Mouse (Mus musculus) stomach, embryonic 15.5 days (tissue): Measurements from ENCODE around the gene Gucd1. TPM values are rescaled to one million over a fixed set of nuclear protein-coding genes. Genes with fewer than 3 reads are reported as not detected.

Experiments used
- ATAC-seq: fragments of 200-750 bp; cut with Nextera tagmentation; 2 replicates; pipeline ENCODE4 v1.8.0; 2017; ENCODE audit warnings: low read depth, moderate number of reproducible peaks, moderate TSS enrichment; ENCODE audit not compliant: insufficient read depth, low FRiP score
- H3K27ac ChIP-seq: fragments of 300-500 bp; sonication (generic); 2 replicates; pipeline ENCODE4 v1.5.1; 2015; ENCODE audit warnings: mild to moderate bottlenecking, inconsistent platforms
- H3K27me3 ChIP-seq: fragments of 300-500 bp; sonication (generic); replicated peaks from 2 replicates; pipeline ENCODE4 v1.6.1; 2015; ENCODE audit warnings: inconsistent platforms
- H3K36me3 ChIP-seq: fragments of 300-500 bp; sonication (generic); 2 replicates; pipeline ENCODE4 v1.6.1; 2015; ENCODE audit warnings: inconsistent platforms
- H3K4me1 ChIP-seq: fragments of 300-500 bp; sonication (generic); 2 replicates; pipeline ENCODE4 v1.6.1; 2015; ENCODE audit warnings: inconsistent platforms
- H3K4me2 ChIP-seq: fragments of 300-500 bp; sonication (generic); 2 replicates; pipeline ENCODE4 v1.6.1; 2015; ENCODE audit warnings: mild to moderate bottlenecking, inconsistent platforms
- H3K4me3 ChIP-seq: fragments of 300-500 bp; sonication (generic); replicated peaks from 2 replicates; pipeline ENCODE4 v1.5.1; 2015; ENCODE audit warnings: inconsistent platforms
- H3K9ac ChIP-seq: fragments of 300-500 bp; sonication (generic); 2 replicates; pipeline ENCODE4 v1.6.1; 2015; ENCODE audit warnings: inconsistent platforms
- H3K9me3 ChIP-seq: fragments of 300-500 bp; sonication (generic); 2 replicates; pipeline ENCODE4 v1.6.1; 2016; ENCODE audit warnings: inconsistent platforms
- WGBS: fragments of 180-500 bp; shearing (Covaris S2); methylation state at CpG from one replicate; pipeline ENCODE4 v1.1.7; 2015; 5-methylcytosine and 5-hydroxymethylcytosine counted together
- polyA plus RNA-seq: library from polyadenylated mRNA; unstranded; fragments of >200 nt; fragmentation: Nextera tagmentation; extraction: Ambion mirVana; gene quantifications from 2 replicates; pipeline ENCODE4 v1.2.1, GENCODE M21; 2015

Gene Gucd1
- polyA plus RNA-seq, 1 experiment from 2014 or later, result 27.5 TPM

DNA sequence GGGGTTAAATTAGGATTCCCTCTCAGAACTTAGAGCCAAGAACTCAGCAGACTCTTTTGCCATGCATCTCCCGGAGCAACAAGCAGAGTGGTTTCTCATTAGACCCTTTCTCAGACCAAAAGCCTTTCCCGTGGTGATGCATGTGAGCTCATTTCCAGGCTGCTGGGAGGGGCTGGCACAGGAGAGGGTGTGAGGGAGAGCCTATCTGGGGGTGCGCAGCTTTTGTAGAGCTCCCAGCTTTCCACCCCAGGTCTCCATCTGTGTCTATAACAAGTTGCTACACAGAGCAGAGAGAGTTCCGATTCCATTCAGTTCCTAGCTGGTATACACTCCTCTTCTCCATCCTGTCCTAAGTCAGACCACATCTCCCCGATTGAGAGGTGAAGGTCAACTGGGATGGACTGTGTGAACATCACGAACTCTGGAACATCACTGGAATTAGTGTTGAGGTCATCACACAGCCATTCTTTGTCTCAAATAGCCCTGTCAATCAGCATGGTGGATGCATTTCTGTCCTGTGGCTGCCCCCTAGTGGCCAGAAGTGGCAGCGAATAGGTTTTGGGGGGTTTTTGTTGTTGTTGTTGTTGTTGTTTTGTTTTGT lies 78.5 kb downstream of the Gucd1 start:
- no peak overlapping the region for H3K4me3 ChIP-seq
- H3K9ac ChIP-seq, result no peak overlapping the region
- H3K4me2 ChIP-seq, result no peak overlapping the region
- no peaks in the 10 kb centered on the region for H3K9me3 ChIP-seq
- WGBS, result 41% methylated on average over 7 of the region's 7 CpGs
- H3K36me3 ChIP-seq, result no peaks in the 10 kb centered on the region
- ATAC-seq, result no peak
- H3K4me1 ChIP-seq, result peaks cover 10% of the 10 kb centered on the region; the same call in 1 of the 2 replicates
- H3K27ac ChIP-seq, result no peak overlapping the region
- H3K27me3 ChIP-seq, result no peaks in the 10 kb centered on the region

DNA sequence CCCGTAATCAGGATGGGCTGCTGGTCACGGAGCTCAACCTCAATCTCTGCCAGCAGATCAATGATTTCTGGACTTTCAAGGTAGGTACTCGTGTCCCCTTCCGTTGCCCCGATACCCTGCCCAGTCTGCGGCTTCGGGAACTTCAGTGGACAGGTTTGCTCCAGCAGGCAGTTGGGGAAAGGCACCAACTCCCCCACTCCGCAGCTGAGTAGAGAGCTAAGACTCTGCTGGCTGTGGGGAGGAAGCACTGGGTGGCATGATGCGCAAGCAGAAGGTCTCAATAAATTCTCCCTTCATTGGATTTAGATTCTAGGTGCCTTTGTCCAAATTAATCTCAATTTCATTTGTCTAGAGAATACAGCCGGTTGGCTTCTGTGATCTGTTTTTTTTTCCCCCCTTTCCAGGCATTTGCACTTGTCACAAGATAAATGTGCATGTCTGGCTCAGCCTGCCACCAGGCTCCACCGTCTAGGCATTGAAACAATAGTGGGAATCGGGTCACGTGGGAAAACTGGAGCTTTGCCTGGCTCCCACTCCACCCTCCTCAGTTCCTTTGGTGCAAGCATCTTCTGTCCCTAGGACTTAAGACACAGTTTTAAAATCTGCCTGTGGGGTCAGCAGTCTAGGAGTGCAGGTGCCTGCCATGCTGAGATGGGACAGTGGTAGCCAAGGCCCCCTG lies 79.5 kb downstream of the Gucd1 start:
- no peak overlapping the region for H3K4me3 ChIP-seq
- H3K9me3 ChIP-seq, result no peaks in the 10 kb centered on the region
- H3K27ac ChIP-seq, result no peak overlapping the region
- no peak for ATAC-seq
- WGBS, result 55% methylated on average over 13 of the region's 13 CpGs
- peaks cover 6% of the 10 kb centered on the region; the same call in 1 of the 2 replicates for H3K4me1 ChIP-seq
- H3K9ac ChIP-seq, result no peak overlapping the region
- H3K4me2 ChIP-seq, result no peak overlapping the region
- H3K36me3 ChIP-seq, result no peaks in the 10 kb centered on the region
- H3K27me3 ChIP-seq, result no peaks in the 10 kb centered on the region

DNA sequence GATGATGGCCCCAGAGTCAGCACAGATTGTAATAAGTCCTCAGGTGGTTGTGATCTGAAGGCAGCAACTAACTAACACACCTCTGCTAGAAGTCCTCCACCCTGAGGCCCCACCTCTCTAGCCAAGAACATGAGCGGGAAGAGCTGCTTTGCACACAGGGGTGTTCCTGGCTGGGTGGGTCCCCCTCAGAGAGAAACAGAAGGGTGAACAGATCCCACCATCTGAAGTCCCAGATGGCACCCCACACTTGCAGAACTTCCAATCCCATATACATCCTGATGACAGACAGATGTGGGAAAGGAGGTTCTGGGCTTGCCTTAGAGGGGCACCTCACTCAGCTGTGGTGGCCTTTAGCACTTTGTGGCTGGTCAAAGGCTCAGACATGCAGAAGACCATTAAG lies 80.5 kb downstream of the Gucd1 start:
- Histone ChIP-seq H3K9ac (no peak overlapping the region), H3K27ac (no peak overlapping the region), H3K4me1 (peaks cover 6% of the 10 kb centered on the region; the same call in 1 of the 2 replicates), H3K9me3 (no peaks in the 10 kb centered on the region), H3K4me2 (no peak overlapping the region), H3K27me3 (no peaks in the 10 kb centered on the region), H3K36me3 (no peaks in the 10 kb centered on the region), H3K4me3 (no peak overlapping the region)
- no peak for ATAC-seq
- 96% methylated on average over 1 of the region's 1 CpGs for WGBS

DNA sequence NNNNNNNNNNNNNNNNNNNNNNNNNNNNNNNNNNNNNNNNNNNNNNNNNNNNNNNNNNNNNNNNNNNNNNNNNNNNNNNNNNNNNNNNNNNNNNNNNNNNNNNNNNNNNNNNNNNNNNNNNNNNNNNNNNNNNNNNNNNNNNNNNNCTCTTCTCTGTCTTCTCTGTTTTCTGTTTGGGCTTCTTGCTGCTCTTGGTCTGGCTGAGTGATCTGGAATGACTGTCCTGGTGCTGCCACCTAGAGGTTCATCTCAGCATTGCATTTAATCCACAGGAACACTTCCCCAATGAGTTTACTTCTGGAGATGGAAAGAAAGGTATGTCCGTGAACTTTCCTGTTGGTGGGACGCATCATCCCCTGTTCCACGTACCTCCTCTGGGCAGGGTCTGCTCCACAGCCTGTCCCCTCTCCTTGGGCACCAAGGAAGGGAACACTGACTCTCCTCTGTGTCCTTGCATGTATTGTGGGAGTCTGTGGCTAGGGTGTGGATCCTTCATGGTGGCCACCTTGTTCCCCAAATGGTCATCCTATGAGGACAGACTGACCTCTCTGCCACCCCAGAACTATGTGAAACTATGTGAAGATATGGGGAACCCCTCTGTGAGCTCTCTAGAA lies 81.1 kb downstream of the Gucd1 start:
- H3K36me3 ChIP-seq, result no peaks in the 10 kb centered on the region
- H3K9me3 ChIP-seq, result no peaks in the 10 kb centered on the region
- no peak overlapping the region for H3K4me2 ChIP-seq
- no peaks in the 10 kb centered on the region for H3K27me3 ChIP-seq
- no peak overlapping the region for H3K4me3 ChIP-seq
- ATAC-seq, result no peak
- H3K27ac ChIP-seq, result no peak overlapping the region
- WGBS, result 4% methylated on average over 3 of the region's 3 CpGs
- H3K9ac ChIP-seq, result no peak overlapping the region
- H3K4me1 ChIP-seq, result 0 out of 2 replicates have a peak, but pooled peaks cover 2% of the 10 kb centered on the region

DNA sequence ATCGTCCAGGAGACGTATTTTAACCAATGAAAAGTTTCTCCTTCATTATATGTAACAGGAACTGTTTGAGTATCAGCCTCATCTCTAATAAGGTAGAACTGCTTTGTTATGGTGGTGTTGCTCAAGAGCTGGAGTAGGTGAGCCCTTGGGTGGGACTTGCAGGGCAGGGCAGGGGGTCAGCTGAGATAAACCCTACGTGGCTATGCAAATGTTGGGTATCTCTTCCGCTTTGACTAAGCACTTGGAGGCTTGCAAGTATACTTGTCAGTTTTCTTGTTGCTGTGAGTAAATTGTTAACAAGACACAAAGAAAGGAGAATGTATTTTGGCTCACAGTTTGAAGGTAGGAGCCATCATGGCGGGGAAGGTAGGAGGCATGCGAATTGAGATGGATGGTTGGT lies 87.1 kb downstream of the Gucd1 start:
- WGBS, result 90% methylated on average over 6 of the region's 6 CpGs
- Histone ChIP-seq H3K36me3 (no peaks in the 10 kb centered on the region), H3K27me3 (no peaks in the 10 kb centered on the region), H3K4me1 (no peaks in the 10 kb centered on the region), H3K27ac (no peak overlapping the region), H3K9me3 (no peaks in the 10 kb centered on the region), H3K4me3 (no peak overlapping the region), H3K4me2 (no peak overlapping the region), H3K9ac (no peak overlapping the region)
- no peak for ATAC-seq

DNA sequence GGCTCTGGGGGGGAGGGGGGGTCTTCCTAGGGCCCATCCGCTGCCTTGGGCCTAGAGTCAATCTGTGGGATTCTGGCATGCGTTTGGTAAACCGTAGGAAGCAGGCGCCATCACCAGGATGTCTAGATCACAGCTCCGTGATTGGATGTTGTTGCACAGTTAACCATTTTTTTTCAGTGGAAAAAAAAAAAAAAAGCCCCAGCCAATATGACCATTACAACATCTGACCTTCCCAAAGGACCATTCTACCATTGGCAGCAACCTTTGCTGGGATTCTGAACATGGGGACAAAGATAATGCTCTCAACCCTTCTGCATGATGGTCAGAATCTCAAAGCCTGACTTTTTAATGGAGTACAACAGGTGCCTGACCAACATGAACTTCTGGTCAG lies 87.6 kb downstream of the Gucd1 start:
- no peaks in the 10 kb centered on the region for H3K4me1 ChIP-seq
- no peaks in the 10 kb centered on the region for H3K36me3 ChIP-seq
- no peaks in the 10 kb centered on the region for H3K27me3 ChIP-seq
- no peaks in the 10 kb centered on the region for H3K9me3 ChIP-seq
- H3K9ac ChIP-seq, result no peak overlapping the region
- ATAC-seq, result no peak
- H3K27ac ChIP-seq, result no peak overlapping the region
- no peak overlapping the region for H3K4me2 ChIP-seq
- WGBS, result 92% methylated on average over 5 of the region's 5 CpGs
- H3K4me3 ChIP-seq, result no peak overlapping the region

DNA sequence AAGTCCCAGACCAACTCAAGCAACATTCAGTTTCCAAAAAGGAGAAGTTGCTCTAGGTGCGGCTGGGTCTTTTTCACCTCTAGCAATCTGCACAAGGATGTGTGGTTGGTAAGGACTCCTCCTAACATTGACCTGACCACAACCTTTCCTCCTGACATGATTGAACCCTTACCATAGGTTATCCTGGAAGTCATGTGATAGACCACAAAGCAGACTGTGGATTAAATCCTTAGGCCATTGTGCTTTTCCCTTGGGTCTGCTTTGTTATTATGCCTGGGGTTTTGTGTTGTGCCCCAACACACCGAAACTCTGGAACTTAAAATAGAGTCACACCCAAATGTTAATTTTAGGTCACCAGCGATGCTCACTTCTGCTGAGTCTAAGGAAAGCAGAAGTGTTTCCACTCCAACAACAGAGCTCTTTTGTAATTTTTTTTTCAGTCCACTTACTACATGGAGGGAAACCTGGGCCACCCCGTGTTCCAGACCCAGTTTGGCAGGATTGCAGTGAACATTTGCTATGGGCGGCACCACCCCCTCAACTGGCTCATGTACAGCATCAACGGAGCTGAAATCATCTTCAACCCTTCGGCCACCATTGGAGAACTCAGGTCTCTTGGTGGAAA lies 88.1 kb downstream of the Gucd1 start:
- Histone ChIP-seq H3K9ac (no peak overlapping the region), H3K4me2 (peak overlapping the region; percentile 43), H3K4me1 (no peaks in the 10 kb centered on the region), H3K36me3 (no peaks in the 10 kb centered on the region), H3K27ac (peak overlapping the region; percentile 61; the same call in 1 of the 2 replicates), H3K4me3 (no peak overlapping the region), H3K9me3 (no peaks in the 10 kb centered on the region), H3K27me3 (no peaks in the 10 kb centered on the region)
- 68% methylated on average over 7 of the region's 7 CpGs for WGBS
- 0 out of 2 replicates have a peak, but pooled peaks have one; percentile 9 for ATAC-seq

DNA sequence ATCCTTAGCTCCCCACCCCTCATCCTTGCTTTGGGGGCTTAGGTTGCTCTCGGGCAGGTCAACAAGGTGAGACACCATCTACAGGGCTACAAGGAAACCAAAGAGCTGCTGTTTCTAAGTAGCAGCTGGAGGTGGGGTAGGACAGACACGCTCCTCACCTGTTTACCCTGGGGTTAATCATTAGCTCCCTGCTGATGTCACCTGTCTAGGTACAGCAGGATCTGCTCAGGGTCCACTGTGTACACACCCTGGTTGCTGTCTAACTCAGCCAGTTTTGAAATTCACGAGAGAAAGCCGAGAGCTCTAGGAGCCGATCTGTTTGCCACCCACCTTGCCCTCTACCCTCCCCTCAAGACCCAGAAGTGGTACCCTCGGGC lies 88.8 kb downstream of the Gucd1 start:
- ATAC-seq, result peak; percentile 98
- peak overlapping the region; percentile 61; the same call in 1 of the 2 replicates for H3K27ac ChIP-seq
- no peak overlapping the region for H3K9ac ChIP-seq
- no peaks in the 10 kb centered on the region for H3K27me3 ChIP-seq
- H3K9me3 ChIP-seq, result no peaks in the 10 kb centered on the region
- H3K36me3 ChIP-seq, result no peaks in the 10 kb centered on the region
- peak overlapping the region; percentile 43 for H3K4me2 ChIP-seq
- 69% methylated on average over 6 of the region's 6 CpGs for WGBS
- H3K4me1 ChIP-seq, result no peaks in the 10 kb centered on the region
- H3K4me3 ChIP-seq, result no peak overlapping the region

DNA sequence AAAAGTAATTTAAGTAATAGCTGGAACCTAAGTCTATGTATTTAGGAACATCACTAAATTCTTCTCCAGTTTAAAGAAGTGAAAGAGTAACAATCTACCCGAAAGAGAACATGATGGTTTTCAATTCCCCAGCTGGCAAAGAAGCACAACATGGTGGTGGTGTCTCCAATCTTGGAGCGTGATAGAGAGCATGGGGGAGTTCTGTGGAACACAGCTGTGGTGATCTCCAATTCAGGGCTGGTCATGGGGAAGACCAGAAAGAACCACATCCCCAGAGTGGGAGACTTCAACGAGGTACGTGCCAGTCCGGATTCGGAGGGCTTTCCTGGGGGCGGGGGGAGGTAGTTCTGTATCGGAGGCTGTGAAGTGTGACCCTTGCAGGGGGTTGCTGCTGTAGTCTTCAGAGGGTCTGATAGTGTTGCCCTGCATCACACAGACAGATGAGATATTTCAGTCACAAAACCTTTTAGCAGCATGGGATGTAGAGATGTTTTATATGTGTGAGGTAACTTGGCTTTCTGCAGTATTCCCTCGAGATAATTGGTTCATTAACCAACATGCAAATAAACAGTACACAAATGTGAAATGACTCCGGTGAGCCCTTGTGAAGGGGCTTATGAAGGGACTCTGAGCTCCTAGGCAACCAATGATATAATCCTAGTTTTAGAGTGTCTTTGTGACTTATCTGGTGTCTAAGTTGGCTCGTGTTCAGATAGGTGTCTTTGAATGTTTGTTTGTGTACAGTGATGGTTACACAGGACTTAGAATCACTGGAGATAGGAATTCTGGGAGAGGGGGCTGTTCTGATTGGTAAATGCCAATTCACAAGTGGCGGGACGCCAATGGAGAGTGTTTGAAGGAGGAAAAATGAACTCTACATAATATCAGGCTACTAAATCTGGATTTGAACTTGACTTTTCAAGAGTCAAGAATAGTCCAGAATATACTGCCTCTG lies 89.4 kb downstream of the Gucd1 start:
- H3K4me3 ChIP-seq, result no peak overlapping the region
- H3K9ac ChIP-seq, result no peak overlapping the region
- no peak for ATAC-seq
- H3K27me3 ChIP-seq, result no peaks in the 10 kb centered on the region
- 80% methylated on average over 13 of the region's 13 CpGs for WGBS
- H3K36me3 ChIP-seq, result no peaks in the 10 kb centered on the region
- H3K27ac ChIP-seq, result peak overlapping the region; percentile 61; the same call in 1 of the 2 replicates
- H3K4me1 ChIP-seq, result no peaks in the 10 kb centered on the region
- H3K9me3 ChIP-seq, result no peaks in the 10 kb centered on the region
- H3K4me2 ChIP-seq, result peak overlapping the region; percentile 43; the same call in 1 of the 2 replicates

DNA sequence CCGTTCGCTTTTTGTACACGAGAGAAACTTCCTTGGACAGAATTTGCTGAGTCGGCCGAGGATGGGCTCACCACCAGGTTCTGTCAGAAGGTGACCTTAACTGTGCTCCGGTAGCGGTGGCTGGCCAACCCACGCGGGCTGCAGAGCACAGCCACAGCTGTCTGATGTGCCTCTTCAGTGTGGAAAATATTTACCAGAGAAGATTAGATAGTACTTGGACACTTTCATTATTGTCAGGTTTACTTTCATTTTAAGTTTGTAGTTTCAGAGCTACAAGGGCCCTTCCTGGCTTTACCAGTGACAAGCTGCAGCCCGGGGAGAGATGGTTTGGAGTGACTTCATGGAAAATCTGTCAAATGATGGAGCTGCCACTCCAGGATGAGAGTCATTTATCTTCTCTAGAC lies 93.3 kb downstream of the Gucd1 start:
- H3K4me1 ChIP-seq, result no peaks in the 10 kb centered on the region
- H3K9ac ChIP-seq, result no peak overlapping the region
- no peak overlapping the region for H3K4me2 ChIP-seq
- H3K9me3 ChIP-seq, result no peaks in the 10 kb centered on the region
- H3K27me3 ChIP-seq, result no peaks in the 10 kb centered on the region
- no peak overlapping the region for H3K27ac ChIP-seq
- H3K36me3 ChIP-seq, result no peaks in the 10 kb centered on the region
- no peak overlapping the region for H3K4me3 ChIP-seq
- WGBS, result 63% methylated on average over 10 of the region's 10 CpGs
- ATAC-seq, result no peak

DNA sequence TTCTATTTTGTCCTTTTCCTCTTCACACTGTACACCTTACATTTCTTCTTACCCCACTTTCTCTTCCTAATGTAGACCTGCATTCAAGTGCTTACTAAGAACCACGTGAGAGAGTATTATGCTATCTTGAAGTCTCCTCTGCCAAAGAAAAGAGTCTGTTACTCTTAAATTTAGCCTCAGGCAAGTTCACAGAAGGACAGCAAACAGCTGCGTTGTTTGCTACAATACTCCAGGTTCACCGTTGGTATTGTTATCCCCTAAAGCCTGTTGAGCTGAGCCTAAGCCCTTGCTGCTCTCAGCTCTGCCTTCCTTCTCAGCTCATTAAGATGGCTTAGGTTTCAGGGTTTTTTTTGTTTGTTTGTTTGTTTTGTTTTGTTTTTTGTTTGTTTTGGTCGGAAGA lies 99.0 kb downstream of the Gucd1 start:
- no peak overlapping the region for H3K4me2 ChIP-seq
- H3K9ac ChIP-seq, result no peak overlapping the region
- H3K27ac ChIP-seq, result no peak overlapping the region
- no peaks in the 10 kb centered on the region for H3K9me3 ChIP-seq
- no peaks in the 10 kb centered on the region for H3K36me3 ChIP-seq
- H3K27me3 ChIP-seq, result no peaks in the 10 kb centered on the region
- WGBS, result 54% methylated on average over 4 of the region's 4 CpGs
- no peak overlapping the region for H3K4me3 ChIP-seq
- no peak for ATAC-seq
- no peaks in the 10 kb centered on the region for H3K4me1 ChIP-seq
